Mouse (Mus musculus) adrenal gland (tissue): ENCODE results near the gene Stx4a.
"Not testable (repeated sequence)": the region's sequence is repeated elsewhere in the genome, so short reads cannot be mapped to it uniquely, and the experiment has no call there.

Source experiments
- intact Hi-C: fragments of 180-260 bp; cut with DNase I; formaldehyde crosslinking; loops from one replicate; pipeline ENCODE4 v1.15.1; 2025

The Stx4a gene

GRCm38 (mm10) chr7:127866434-127866833 is 42.3 kb downstream of the Stx4a start:
- intact Hi-C loops: no loop called here

GRCm38 (mm10) chr7:127867641-127868040 is 43.5 kb downstream of the Stx4a start:
- intact Hi-C loops: no loop called here

- intact Hi-C loops: no loop called here
Measured at GRCm38 (mm10) chr7:127869149-127869810, 45.2 kb downstream of the Stx4a start.

GRCm38 (mm10) chr7:127870136-127870821 is 46.2 kb downstream of the Stx4a start:
- intact Hi-C loops: no loop called here

- intact Hi-C loops: loop anchor here (5.0 kb wide), 1 partner anchor 33 kb away; no protein-coding TSS in a partner anchor
Measured at GRCm38 (mm10) chr7:127874812-127875626, 50.9 kb downstream of the Stx4a start.

GRCm38 (mm10) chr7:127875627-127876001 is 51.5 kb downstream of the Stx4a start:
- intact Hi-C loops: loop anchor here (5.0 kb wide), 1 partner anchor 33 kb away; no protein-coding TSS in a partner anchor

GRCm38 (mm10) chr7:127876041-127876466 is 52.0 kb downstream of the Stx4a start, which contains the start of gene Zfp646:
Gene Zfp646, plus strand, starts transcription at chr7:127876221.
- intact Hi-C loops: loop anchor here (5.0 kb wide), 1 partner anchor 34 kb away; no protein-coding TSS in a partner anchor

- intact Hi-C loops: loop anchor here (5.0 kb wide), 1 partner anchor 34 kb away; no protein-coding TSS in a partner anchor
Measured at GRCm38 (mm10) chr7:127876467-127877348, 52.6 kb downstream of the Stx4a start, which contains the start of gene Zfp668. Gene Zfp668, minus strand, starts transcription at chr7:127876828.

- intact Hi-C loops: loop anchor here (5.0 kb wide), 1 partner anchor 37 kb away; no protein-coding TSS in a partner anchor
Measured at GRCm38 (mm10) chr7:127879301-127879700, 55.2 kb downstream of the Stx4a start.

- intact Hi-C loops: no loop called here
Measured at GRCm38 (mm10) chr7:127880431-127880830, 56.3 kb downstream of the Stx4a start.

GRCm38 (mm10) chr7:127885951-127886350 is 61.9 kb downstream of the Stx4a start:
- intact Hi-C loops: no loop called here

- intact Hi-C loops: no loop called here
Measured at GRCm38 (mm10) chr7:127886551-127886950, 62.5 kb downstream of the Stx4a start.

- intact Hi-C loops: no loop called here
Measured at GRCm38 (mm10) chr7:127887191-127887590, 63.1 kb downstream of the Stx4a start.

GRCm38 (mm10) chr7:127887781-127888180 is 63.7 kb downstream of the Stx4a start:
- intact Hi-C loops: no loop called here

GRCm38 (mm10) chr7:127888821-127889220 is 64.7 kb downstream of the Stx4a start:
- intact Hi-C loops: no loop called here

- intact Hi-C loops: no loop called here
Measured at GRCm38 (mm10) chr7:127890798-127891197, 66.7 kb downstream of the Stx4a start, which contains the start of gene Prss53. Gene Prss53, minus strand, starts transcription at chr7:127890970.

GRCm38 (mm10) chr7:127894480-127894879 is 70.4 kb downstream of the Stx4a start:
- intact Hi-C loops: no loop called here

GRCm38 (mm10) chr7:127895442-127895841 is 71.3 kb downstream of the Stx4a start, which contains the start of the genes Gm21974 and Vkorc1:
Gene Gm21974, minus strand, starts transcription at chr7:127895454.
Gene Vkorc1, minus strand, starts transcription at chr7:127895617.
- intact Hi-C loops: no loop called here

- intact Hi-C loops: not testable (repeated sequence)
Measured at GRCm38 (mm10) chr7:127895891-127896290, 71.8 kb downstream of the Stx4a start.

- intact Hi-C loops: no loop called here
Measured at GRCm38 (mm10) chr7:127896384-127896783, 72.3 kb downstream of the Stx4a start.
